Mouse (Mus musculus): ENCODE data around the gene Ino80b.

GRCm38 (mm10) chr6:83156259-83156684 is 31.0 kb upstream of the Ino80b start, which contains the start of the genes Wdr54 and 1700003E16Rik:
- TF ChIP-seq CTCF (IDR thresholded peaks at IDR 0.05; ENCODE audit: borderline replicate concordance, extremely low read depth, insufficient read depth, insufficient read length) (no peak), POLR2A (IDR thresholded peaks at IDR 0.05; ENCODE audit: borderline replicate concordance, extremely low read depth, insufficient read depth, insufficient read length, poor library complexity, severe bottlenecking) (no peak)

Measured in brain, embryonic 14.5 days (tissue).